Mouse (Mus musculus) frontal cortex, adult 2 months (tissue): ENCODE measurements around the gene Acot4. TPM values are rescaled to one million over a fixed set of nuclear protein-coding genes. Genes with fewer than 3 reads are reported as not detected.
"Not testable (repeated sequence)": the region's sequence is repeated elsewhere in the genome, so short reads cannot be mapped to it uniquely, and the experiment has no call there.

Experiments used
- DNase-seq, 2 experiments: peaks; one replicate each; pipeline ENCODE4 v3.0.0; 2022; ENCODE audit warnings: low spot score in 1 of 2; ENCODE audit errors: extremely low spot score in 1 of 2
- polyA plus RNA-seq: library from polyadenylated mRNA; depleted of rRNA; stranded (reverse); fragments of >200 nt; gene quantifications from 2 replicates; pipeline ENCODE4 v1.2.3, GENCODE M21; 2012; rRNA removed

Gene Acot4
- polyA plus RNA-seq, 1 experiment, result 2.0 TPM

GRCm38 (mm10) chr12:84068986-84069385 is 30.8 kb downstream of the Acot4 start, which contains the start of gene Acot5:
Acot5 (plus strand) TSS chr12:84069325.
- no peak for DNase-seq

GRCm38 (mm10) chr12:84069582-84069981 is 31.4 kb downstream of the Acot4 start:
- DNase-seq, result peak in 1 of 2 experiments; percentile 50

- DNase-seq, result peak; percentile 50 to 72
Observed at GRCm38 (mm10) chr12:84071696-84072095, 33.5 kb downstream of the Acot4 start.

- DNase-seq, result no peak
Observed at GRCm38 (mm10) chr12:84077371-84077990, 39.3 kb downstream of the Acot4 start.

GRCm38 (mm10) chr12:84083842-84084241 is 45.7 kb downstream of the Acot4 start:
- DNase-seq, result no peak

GRCm38 (mm10) chr12:84084581-84084980 is 46.4 kb downstream of the Acot4 start:
- no peak for DNase-seq

GRCm38 (mm10) chr12:84094666-84095065 is 56.5 kb downstream of the Acot4 start:
- DNase-seq, result not testable (repeated sequence)

Other genes starting within 250 kb of the Acot4 start
- 71.7 and 73.3 TPM in 2 replicates for gene Numb, start 116.4 kb upstream of the Acot4 start, polyA plus RNA-seq
- 11.5 and 12.0 TPM in 2 replicates for gene Riox1, start 87.8 kb upstream of the Acot4 start, polyA plus RNA-seq
- 0.04 and 0.06 TPM in 2 replicates for gene Heatr4, start 53.5 kb upstream of the Acot4 start, polyA plus RNA-seq
- 7.2 and 8.7 TPM in 2 replicates for gene Acot2, start 50.5 kb upstream of the Acot4 start, polyA plus RNA-seq
- 15.6 and 15.7 TPM in 2 replicates for gene Acot1, start 28.9 kb upstream of the Acot4 start, polyA plus RNA-seq
- gene Gm49366, start 556 bp downstream of the Acot4 start, polyA plus RNA-seq, result not detected in 2 replicates
- 1.7 TPM in 2 replicates for gene Acot3, start 13.8 kb downstream of the Acot4 start, polyA plus RNA-seq
- gene Acot5, start 30.9 kb downstream of the Acot4 start, polyA plus RNA-seq, result 2.7 and 3.5 TPM in 2 replicates
- gene Acot6, start 62.3 kb downstream of the Acot4 start, polyA plus RNA-seq, result 5.8 and 5.9 TPM in 2 replicates
- 52.9 and 55.1 TPM in 2 replicates for gene Dnal1, start 76.0 kb downstream of the Acot4 start, polyA plus RNA-seq
- 4.4 and 5.3 TPM in 2 replicates for gene Pnma1, start 110.1 kb downstream of the Acot4 start, polyA plus RNA-seq
- gene Elmsan1, start 180.5 kb downstream of the Acot4 start, polyA plus RNA-seq, result 8.6 and 8.7 TPM in 2 replicates
- gene Ptgr2, start 246.9 kb downstream of the Acot4 start, polyA plus RNA-seq, result 34.4 and 39.4 TPM in 2 replicates